Mouse (Mus musculus) CH12.LX (cell line): ENCODE results near the gene Fbxw10.

ENCODE experiments used
- CTCF ChIP-seq, 2 experiments: IDR thresholded peaks in 1 of 2; conservative IDR thresholded peaks in 1 of 2; 2 replicates each; pipeline ENCODE4 v1.5.1; 2011 to 2012; ENCODE audit warnings: low read depth in 2 of 2, low read length in 2 of 2, improper control_type of control experiment in 1 of 2, inconsistent platforms in 1 of 2, mild to moderate bottlenecking in 1 of 2, moderate library complexity in 1 of 2
- EP300 ChIP-seq: IDR thresholded peaks from 2 replicates; pipeline ENCODE4 v1.6.1; 2011; ENCODE audit warnings: low read length, improper control_type of control experiment
- MAZ ChIP-seq: IDR thresholded peaks from 2 replicates; pipeline ENCODE4 v1.6.1; 2012; ENCODE audit warnings: low read depth, mild to moderate bottlenecking, inconsistent platforms, low read length, improper control_type of control experiment, moderate library complexity
- MXI1 ChIP-seq: IDR thresholded peaks from 2 replicates; pipeline ENCODE4 v1.6.1; 2011; ENCODE audit warnings: mild to moderate bottlenecking, low read depth, low read length, improper control_type of control experiment
- POLR2A ChIP-seq: IDR thresholded peaks from 2 replicates; pipeline ENCODE4 v1.6.1; 2011; ENCODE audit warnings: low read depth, mild to moderate bottlenecking, improper control_type of control experiment, low read length
- RAD21 ChIP-seq: IDR thresholded peaks from 2 replicates; pipeline ENCODE4 v1.6.1; 2011; ENCODE audit warnings: low read depth, mild to moderate bottlenecking, low read length, improper control_type of control experiment, moderate library complexity
- USF1 ChIP-seq: IDR thresholded peaks from 2 replicates; pipeline ENCODE4 v1.6.1; 2014; ENCODE audit warnings: low read depth, mild to moderate bottlenecking, inconsistent platforms, low read length, improper control_type of control experiment

- TF ChIP-seq CTCF (conservative IDR thresholded peaks at IDR 0.05 in 1 of 2, IDR thresholded peaks at IDR 0.05 in 1 of 2; ENCODE audit: low read depth in 2 of 2, low read length in 2 of 2) = no peak
- TF ChIP-seq POLR2A = no peak
- TF ChIP-seq MXI1 = no peak
- TF ChIP-seq MAZ = no peak
- TF ChIP-seq EP300 = no peak
- TF ChIP-seq USF1 = no peak
- TF ChIP-seq RAD21 = no peak
Observed at GRCm38 (mm10) chr11:62827911-62828310, 19.0 kb upstream of the Fbxw10 start.
